Mouse (Mus musculus): ENCODE results near the gene Ikzf4.
"Not testable (repeated sequence)": the region's sequence is repeated elsewhere in the genome, so short reads cannot be mapped to it uniquely, and the experiment has no call there.

GRCm38 (mm10) chr10:128619148-128619547, 26.6 kb downstream of the Ikzf4 start:
- not testable (repeated sequence) for TF ChIP-seq CTCF (conservative IDR thresholded peaks at IDR 0.05; ENCODE audit: low read length); POU5F1 (IDR thresholded peaks at IDR 0.05; ENCODE audit: borderline replicate concordance, low read length)

All from E14TG2a.4 (cell line).